Mouse (Mus musculus) embryonic facial prominence, embryonic 14.5 days (tissue): Measurements from ENCODE around the gene Prmt3. TPM values are rescaled to one million over a fixed set of nuclear protein-coding genes. Genes with fewer than 3 reads are reported as not detected.

ENCODE experiments used
- ATAC-seq: fragments of 200-750 bp; cut with Nextera tagmentation; 2 replicates; pipeline ENCODE4 v1.8.0; 2017; ENCODE audit warnings: low read depth, moderate number of reproducible peaks, moderate TSS enrichment
- DNase-seq: peaks from one replicate; pipeline ENCODE4 v3.0.0-alpha.2; 2015; ENCODE audit warnings: low spot score
- H3K27ac ChIP-seq: fragments of 300-500 bp; sonication (generic); replicated peaks from 2 replicates; pipeline ENCODE4 v1.5.1; 2014; ENCODE audit warnings: low read depth, mild to moderate bottlenecking, low read length, moderate library complexity
- H3K27me3 ChIP-seq: fragments of 300-500 bp; sonication (generic); replicated peaks from 2 replicates; pipeline ENCODE4 v1.6.1; 2014; ENCODE audit warnings: low read length; ENCODE audit not compliant: control insufficient read depth, insufficient read depth
- H3K36me3 ChIP-seq: fragments of 300-500 bp; sonication (generic); 2 replicates; pipeline ENCODE4 v1.6.1; 2014; ENCODE audit warnings: low read length, mixed read lengths; ENCODE audit not compliant: control insufficient read depth, insufficient read depth
- H3K4me1 ChIP-seq: fragments of 300-500 bp; sonication (generic); 2 replicates; pipeline ENCODE4 v1.6.1; 2014; ENCODE audit warnings: antibody characterized with exemption, low read length; ENCODE audit not compliant: control insufficient read depth, insufficient read depth
- H3K4me2 ChIP-seq: fragments of 300-500 bp; sonication (generic); 2 replicates; pipeline ENCODE4 v1.6.1; 2014; ENCODE audit warnings: low read depth, mild to moderate bottlenecking, low read length, moderate library complexity, mixed read lengths
- H3K4me3 ChIP-seq: fragments of 300-500 bp; sonication (generic); 2 replicates; pipeline ENCODE4 v1.5.1; 2014; ENCODE audit warnings: low read depth, mild to moderate bottlenecking, low read length
- H3K9ac ChIP-seq: fragments of 300-500 bp; sonication (generic); 2 replicates; pipeline ENCODE4 v1.6.1; 2014; ENCODE audit warnings: low read depth, mild to moderate bottlenecking, low read length, moderate library complexity, mixed read lengths
- H3K9me3 ChIP-seq: fragments of 300-500 bp; sonication (generic); 2 replicates; pipeline ENCODE4 v1.6.1; 2016; ENCODE audit warnings: low read length; ENCODE audit not compliant: control insufficient read depth
- WGBS: fragments of 180-500 bp; shearing (Covaris S2); extraction: QIAGEN DNeasy Blood & Tissue Kit; methylation state at CpG from one replicate; pipeline ENCODE4 v1.1.7; 2014; 5-methylcytosine and 5-hydroxymethylcytosine counted together
- polyA plus RNA-seq: library from polyadenylated mRNA; unstranded; fragments of >200 nt; fragmentation: Nextera tagmentation; extraction: Ambion mirVana; gene quantifications from 2 replicates; pipeline ENCODE4 v1.2.1, GENCODE M21; 2014

Gene Prmt3
- polyA plus RNA-seq, 1 experiment from 2014 or later: 53.0 TPM

DNA sequence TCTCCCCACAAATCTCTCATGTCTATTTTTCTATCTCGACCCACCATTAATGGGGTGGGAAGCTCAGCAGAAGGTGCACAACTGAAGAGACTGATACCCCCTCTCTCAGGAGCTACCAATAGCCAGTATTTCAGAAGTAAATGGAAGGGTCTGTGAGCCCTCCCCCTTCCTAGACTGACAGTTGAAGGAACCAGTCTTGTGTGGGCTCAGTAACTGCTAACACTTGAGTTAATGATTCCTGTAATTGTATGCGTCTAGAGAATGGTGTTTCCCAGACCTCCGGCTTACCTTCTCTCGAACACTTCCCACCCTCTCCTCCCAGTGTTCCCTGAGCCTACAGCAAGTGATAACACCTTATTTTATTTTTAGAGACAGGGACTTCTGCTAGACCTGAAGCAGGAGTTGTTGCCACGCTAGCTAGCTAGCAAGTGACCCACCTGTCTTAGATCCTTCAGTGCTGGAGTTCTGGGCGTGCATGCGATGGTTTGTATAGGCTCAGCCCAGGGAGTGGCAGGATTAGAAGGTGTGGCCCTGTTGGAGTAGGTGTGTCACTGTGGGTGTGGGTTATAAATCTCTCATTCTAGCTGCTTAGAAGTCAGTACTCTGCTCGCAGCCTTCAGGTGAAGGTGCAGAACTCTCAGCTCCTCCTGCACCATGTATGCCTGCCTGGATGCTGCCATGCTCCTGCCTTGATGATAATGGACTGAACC lies 102.0 kb downstream of the Prmt3 start:
- no peak overlapping the region for H3K9ac ChIP-seq
- peaks cover 2% of the 10 kb centered on the region; the same call in 1 of the 2 replicates for H3K4me1 ChIP-seq
- H3K4me3 ChIP-seq: no peak overlapping the region
- H3K27me3 ChIP-seq: no peaks in the 10 kb centered on the region
- ATAC-seq (no peak), DNase-seq (no peak)
- no peaks in the 10 kb centered on the region for H3K9me3 ChIP-seq
- H3K27ac ChIP-seq: no peak overlapping the region
- 77% methylated on average over 8 of the region's 8 CpGs for WGBS
- no peaks in the 10 kb centered on the region for H3K36me3 ChIP-seq
- no peak overlapping the region for H3K4me2 ChIP-seq

DNA sequence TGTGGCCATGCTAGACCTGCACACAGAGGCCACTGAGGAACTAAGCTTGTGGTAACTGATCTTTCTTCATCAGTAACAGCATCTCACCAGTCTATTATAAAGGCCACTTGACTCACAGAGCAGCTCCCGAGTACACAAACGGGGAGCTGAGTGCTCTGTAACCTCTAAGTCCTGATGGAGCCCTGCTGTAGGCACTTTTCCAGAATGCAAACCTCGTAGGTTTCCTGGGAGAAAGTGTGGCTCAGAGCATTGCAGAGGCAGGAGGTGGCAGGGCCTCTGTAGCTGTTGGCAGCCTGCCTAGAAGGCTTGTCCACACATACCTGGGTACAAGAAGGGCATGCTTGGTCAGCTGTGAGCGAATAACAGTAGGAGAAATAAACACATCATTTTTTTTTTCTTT lies 104.1 kb downstream of the Prmt3 start:
- H3K9ac ChIP-seq: no peak overlapping the region
- H3K4me2 ChIP-seq: peak overlapping the region; percentile 23; the same call in 1 of the 2 replicates
- 12% methylated on average over 4 of the region's 4 CpGs for WGBS
- no peak overlapping the region for H3K4me3 ChIP-seq
- H3K27ac ChIP-seq: no peak overlapping the region
- H3K9me3 ChIP-seq: no peaks in the 10 kb centered on the region
- ATAC-seq (peak; percentile 47; the same call in 1 of the 2 replicates), DNase-seq (peak; percentile 63)
- H3K27me3 ChIP-seq: no peaks in the 10 kb centered on the region
- peaks cover 2% of the 10 kb centered on the region; the same call in 1 of the 2 replicates for H3K4me1 ChIP-seq
- no peaks in the 10 kb centered on the region for H3K36me3 ChIP-seq

DNA sequence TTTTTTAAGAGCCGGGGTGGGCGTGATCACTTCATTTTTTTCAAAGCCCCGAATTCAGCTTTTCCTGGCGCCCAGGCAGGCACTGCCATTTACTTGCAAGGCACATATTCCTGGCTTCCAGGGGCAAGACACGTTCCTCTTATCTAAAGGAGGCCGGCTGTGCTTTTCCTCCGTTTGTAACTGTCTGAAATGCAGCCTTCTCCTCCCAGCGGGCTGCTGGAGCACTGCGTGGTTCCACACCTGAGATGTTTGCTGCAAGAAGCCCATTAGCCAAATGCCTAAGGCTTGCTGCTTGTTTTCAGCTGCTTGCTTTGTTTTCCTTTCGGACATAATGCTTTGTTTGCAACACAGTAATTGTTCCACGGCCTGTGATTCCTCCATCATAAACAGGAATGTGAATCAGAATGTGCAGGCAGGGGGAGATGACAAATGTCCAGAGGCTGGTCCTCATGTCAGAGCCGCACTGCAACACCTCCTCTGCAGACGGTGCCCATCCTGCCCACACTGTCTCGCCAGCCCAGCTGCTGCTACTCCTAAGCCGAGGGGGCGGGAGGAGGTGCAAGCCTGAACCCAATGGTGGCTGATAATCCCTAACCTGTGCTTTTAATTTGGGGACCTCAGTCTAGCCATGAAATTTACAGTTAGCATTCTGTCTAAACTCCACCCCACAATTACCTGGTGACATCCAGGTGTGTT lies 104.7 kb downstream of the Prmt3 start:
- Histone ChIP-seq H3K4me2 (peak overlapping the region; percentile 23; the same call in 1 of the 2 replicates), H3K27ac (no peak overlapping the region), H3K9me3 (no peaks in the 10 kb centered on the region), H3K4me3 (no peak overlapping the region), H3K4me1 (peaks cover 2% of the 10 kb centered on the region; the same call in 1 of the 2 replicates), H3K36me3 (no peaks in the 10 kb centered on the region), H3K9ac (no peak overlapping the region), H3K27me3 (no peaks in the 10 kb centered on the region)
- DNase-seq (peak; percentile 10), ATAC-seq (no peak)
- 19% methylated on average over 16 of the region's 16 CpGs for WGBS

DNA sequence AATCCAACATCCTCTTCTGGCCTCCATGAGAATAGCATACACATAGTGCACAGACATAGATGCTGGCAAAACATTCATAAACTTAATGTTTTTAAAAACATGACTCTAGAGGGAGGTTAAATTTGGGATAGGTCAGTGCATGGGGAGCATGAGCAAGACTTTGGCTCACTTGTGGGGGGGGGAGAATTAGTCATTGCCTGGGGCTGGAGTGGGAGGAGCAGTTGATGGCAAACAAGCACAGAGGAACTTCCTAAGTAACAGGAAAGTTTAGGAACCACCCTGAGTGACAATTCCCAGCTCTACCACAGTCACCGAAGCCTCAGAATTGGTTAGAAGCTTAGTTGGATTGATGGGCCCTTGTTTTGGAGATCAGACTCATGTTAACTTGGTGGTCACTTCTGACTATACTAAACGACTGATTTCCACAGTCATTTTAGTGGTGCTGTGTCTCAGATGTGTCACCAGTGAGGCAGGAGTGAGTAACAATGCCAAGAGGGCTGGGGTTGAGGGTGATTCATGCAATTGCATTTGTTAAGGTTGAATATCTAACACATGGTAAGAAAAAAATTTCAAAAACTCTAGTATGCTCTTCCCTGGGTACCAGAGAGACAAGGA lies 109.7 kb downstream of the Prmt3 start:
- ATAC-seq (no peak), DNase-seq (no peak)
- 73% methylated on average over 2 of the region's 2 CpGs for WGBS
- Histone ChIP-seq H3K4me1 (no peaks in the 10 kb centered on the region; the same call in 1 of the 2 replicates), H3K9ac (no peak overlapping the region), H3K9me3 (no peaks in the 10 kb centered on the region), H3K4me3 (no peak overlapping the region), H3K27me3 (no peaks in the 10 kb centered on the region), H3K27ac (no peak overlapping the region), H3K4me2 (no peak overlapping the region), H3K36me3 (no peaks in the 10 kb centered on the region)

DNA sequence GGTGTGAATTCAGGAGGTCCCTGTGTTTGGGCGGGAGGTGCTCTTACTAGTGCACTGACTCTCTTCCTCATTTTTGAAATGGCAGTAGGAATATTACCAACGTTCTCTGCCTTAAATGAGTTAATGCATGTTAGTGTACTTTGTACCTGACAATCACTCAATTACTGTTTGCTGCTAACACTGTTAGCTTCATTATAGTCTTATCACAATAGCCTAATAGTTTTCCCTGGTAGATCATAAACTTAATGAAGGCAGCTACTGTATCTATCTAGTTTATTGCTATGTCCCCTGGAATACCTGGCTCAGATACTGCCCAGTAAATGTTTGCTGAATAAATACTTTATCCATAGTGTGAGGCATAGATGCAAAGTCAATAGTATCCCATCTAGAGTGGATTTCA lies 116.6 kb downstream of the Prmt3 start:
- Histone ChIP-seq H3K27me3 (no peaks in the 10 kb centered on the region), H3K9me3 (no peaks in the 10 kb centered on the region), H3K36me3 (no peaks in the 10 kb centered on the region), H3K4me3 (no peak overlapping the region), H3K27ac (no peak overlapping the region), H3K4me1 (no peaks in the 10 kb centered on the region), H3K9ac (no peak overlapping the region), H3K4me2 (no peak overlapping the region)
- no peak for ATAC-seq
- WGBS: 61% methylated on average over 2 of the region's 2 CpGs
- no peak for DNase-seq

DNA sequence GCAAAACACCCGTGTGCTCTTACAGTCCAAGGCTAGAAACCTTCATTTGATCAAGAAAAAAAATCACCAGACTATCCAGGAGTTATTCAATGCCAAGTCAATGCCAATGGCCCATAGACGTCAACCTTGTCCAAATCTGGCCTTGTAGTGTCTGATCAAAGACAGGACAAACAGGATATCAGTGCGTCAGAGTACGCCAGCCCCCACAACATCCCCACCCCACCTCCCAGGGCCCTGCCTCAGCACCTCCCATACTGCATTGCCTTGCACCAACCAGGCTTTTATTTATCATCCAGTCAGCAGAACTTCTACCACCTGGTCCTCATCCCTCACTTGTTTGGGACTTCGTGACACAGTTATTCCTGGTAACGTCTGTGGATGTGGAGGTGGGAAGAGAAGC lies 117.2 kb downstream of the Prmt3 start:
- no peak for ATAC-seq
- no peak overlapping the region for H3K4me3 ChIP-seq
- H3K4me2 ChIP-seq: no peak overlapping the region
- H3K27me3 ChIP-seq: no peaks in the 10 kb centered on the region
- no peaks in the 10 kb centered on the region for H3K4me1 ChIP-seq
- no peaks in the 10 kb centered on the region for H3K36me3 ChIP-seq
- no peak overlapping the region for H3K27ac ChIP-seq
- H3K9me3 ChIP-seq: no peaks in the 10 kb centered on the region
- no peak for DNase-seq
- 76% methylated on average over 6 of the region's 6 CpGs for WGBS
- H3K9ac ChIP-seq: no peak overlapping the region

DNA sequence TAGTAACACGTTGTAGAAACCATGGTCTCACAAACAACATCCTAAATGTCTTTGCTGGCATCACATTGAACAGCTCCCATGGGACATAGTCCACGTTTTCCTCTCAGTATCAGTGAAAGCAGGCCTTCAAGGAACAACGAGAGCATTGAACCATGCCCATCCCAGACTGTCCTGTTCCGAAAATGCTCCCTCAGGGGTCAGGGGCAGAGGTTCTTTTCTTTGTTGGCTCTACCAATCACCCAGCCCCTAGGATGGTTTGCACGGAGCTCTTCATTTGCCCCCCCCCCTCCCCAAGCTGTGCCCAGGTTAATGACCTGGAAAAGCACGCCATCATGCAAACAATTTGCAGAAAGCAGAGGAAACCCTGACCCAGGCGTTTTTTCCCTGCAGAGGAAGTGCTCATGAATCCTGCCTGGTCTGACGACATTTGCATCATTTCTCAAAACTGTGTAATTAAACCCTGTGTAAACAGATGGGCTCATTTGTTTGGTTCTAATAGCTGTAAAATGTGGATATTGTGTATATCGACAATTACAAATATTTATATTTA lies 123.9 kb downstream of the Prmt3 start:
- peaks cover 30% of the 10 kb centered on the region for H3K27me3 ChIP-seq
- no peak overlapping the region for H3K27ac ChIP-seq
- H3K36me3 ChIP-seq: no peaks in the 10 kb centered on the region
- ATAC-seq (no peak), DNase-seq (no peak)
- H3K4me3 ChIP-seq: no peak overlapping the region
- no peaks in the 10 kb centered on the region for H3K4me1 ChIP-seq
- no peak overlapping the region for H3K4me2 ChIP-seq
- 25% methylated on average over 9 of the region's 9 CpGs for WGBS
- no peaks in the 10 kb centered on the region for H3K9me3 ChIP-seq
- no peak overlapping the region for H3K9ac ChIP-seq

DNA sequence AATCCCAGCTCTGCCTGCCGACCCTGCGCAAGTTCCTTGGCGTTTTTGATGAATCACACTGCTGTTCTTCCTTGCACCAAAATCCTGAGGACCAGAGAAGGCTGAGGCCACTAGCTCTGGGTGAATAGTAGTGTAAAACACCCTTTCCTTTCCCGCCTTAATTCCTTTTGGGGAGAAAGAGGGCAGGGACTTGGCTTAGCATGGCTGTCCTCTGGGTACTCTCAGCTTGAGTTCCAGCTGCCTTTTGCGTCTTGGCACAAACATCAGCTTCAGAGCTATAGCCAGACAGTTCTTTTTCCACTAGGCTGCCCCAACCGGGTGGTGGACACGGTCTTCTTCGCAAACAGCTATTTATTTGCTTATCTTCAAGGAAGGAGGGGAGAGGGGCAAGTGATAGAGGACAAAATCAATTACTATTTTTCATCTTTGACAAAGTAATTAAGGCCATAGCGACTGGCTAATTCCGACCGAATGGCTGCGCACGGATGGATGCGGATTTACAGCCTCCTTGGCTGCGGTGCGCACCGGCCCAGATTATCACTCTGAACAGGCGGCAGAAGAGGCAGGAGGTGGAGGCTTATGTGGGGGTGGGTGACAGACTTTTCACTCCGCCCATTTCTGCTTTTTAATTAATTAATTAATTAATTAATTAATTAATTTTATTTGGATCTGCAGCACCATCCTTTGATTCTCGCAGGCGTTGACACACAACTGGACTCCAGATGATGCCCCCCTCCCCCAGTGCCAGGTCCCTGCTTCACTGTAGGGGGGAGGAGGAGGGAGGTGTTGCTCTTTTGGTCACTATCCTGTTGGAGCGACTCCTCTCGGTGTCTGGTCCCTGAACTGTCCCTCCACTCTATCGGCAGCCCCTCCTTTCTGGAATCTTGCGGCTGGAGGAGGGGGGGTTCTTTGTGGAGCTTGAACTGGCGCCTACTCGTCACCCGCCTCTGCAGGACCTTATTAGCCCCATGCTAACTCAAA lies 129.3 kb downstream of the Prmt3 start:
- DNase-seq (no peak), ATAC-seq (no peak)
- H3K4me2 ChIP-seq: no peak overlapping the region
- H3K9ac ChIP-seq: no peak overlapping the region
- 2% methylated on average over 27 of the region's 28 CpGs for WGBS
- H3K27me3 ChIP-seq: peaks cover 84% of the 10 kb centered on the region
- H3K4me3 ChIP-seq: no peak overlapping the region
- no peaks in the 10 kb centered on the region for H3K9me3 ChIP-seq
- H3K36me3 ChIP-seq: no peaks in the 10 kb centered on the region
- H3K4me1 ChIP-seq: no peaks in the 10 kb centered on the region
- H3K27ac ChIP-seq: no peak overlapping the region
